Mouse (Mus musculus): ENCODE data around the gene Nudt3. TPM values are rescaled to one million over a fixed set of nuclear protein-coding genes. Genes with fewer than 3 reads are reported as not detected.

The Nudt3 gene
- polyA plus RNA-seq, 1 experiment from 2014 or later = 196 TPM

DNA sequence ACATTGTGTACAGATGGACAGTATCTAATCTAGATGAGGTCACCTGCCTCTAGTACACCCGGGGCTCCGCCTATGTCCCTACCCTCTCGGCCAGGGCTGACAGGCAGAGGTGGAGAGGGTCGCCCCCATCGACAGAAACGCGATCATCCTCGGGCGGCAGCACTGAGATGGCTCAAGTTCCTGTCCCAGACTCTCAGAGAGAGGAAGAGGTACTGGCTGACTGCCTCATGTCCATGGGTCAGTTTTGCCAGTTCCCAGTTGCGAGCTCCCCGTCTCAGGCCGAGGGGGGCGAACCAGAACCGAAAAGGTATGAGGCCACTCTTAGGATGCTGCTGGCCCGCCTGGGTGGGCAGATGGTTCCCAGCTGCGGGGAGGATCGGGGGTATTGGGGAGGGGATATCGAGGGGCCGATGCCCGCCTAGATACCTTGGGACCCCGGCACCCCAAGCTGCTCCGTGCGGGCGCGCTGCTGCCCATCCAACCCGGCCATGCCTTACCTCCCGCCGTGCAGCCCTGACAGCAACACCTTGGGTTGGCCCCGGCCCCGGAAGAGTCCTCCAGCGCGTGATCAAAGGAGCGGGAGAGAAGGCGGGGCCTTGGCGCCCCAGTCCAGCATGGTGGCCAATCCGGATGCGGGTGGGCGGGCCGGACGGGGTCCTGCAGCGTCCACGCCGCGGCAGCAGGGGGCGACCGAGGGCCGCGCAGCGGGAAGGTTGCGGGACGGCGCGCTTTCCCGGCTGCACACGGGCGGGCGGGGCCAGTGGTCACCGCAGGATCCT lies 57.9 kb downstream of the Nudt3 start, which contains the start of gene AI413582:
TSS of gene AI413582 (minus strand) at position 594 of the 779 bp plus-strand sequence.
- in situ Hi-C loops (cut with MboI; ENCODE audit: low pct_unique_long_range_greater_than_20kb) = loop anchor here (5.0 to 10.0 kb wide), 2 partner anchors 67 to 199 kb away; no protein-coding TSS in a partner anchor
- ChIA-PET CTCF (interaction anchor here (0.8 to 1.7 kb wide), 6 partner anchors 13 to 67 kb away, joined by 3 to 10 read pairs (median 3); no protein-coding TSS in a partner anchor), POLR2A (interaction anchor here (0.6 to 1.7 kb wide), 3 partner anchors 39 to 61 kb away, joined by 3 to 5 read pairs (median 3); no protein-coding TSS in a partner anchor)
- ATAC-seq (peak; percentile 82), DNase-seq (ENCODE audit: low read depth, low spot score) (no peak)
- no peaks in the 10 kb centered on the region for H3K27me3 ChIP-seq
- TF ChIP-seq CTCF (IDR thresholded peaks at IDR 0.05) = no peak

DNA sequence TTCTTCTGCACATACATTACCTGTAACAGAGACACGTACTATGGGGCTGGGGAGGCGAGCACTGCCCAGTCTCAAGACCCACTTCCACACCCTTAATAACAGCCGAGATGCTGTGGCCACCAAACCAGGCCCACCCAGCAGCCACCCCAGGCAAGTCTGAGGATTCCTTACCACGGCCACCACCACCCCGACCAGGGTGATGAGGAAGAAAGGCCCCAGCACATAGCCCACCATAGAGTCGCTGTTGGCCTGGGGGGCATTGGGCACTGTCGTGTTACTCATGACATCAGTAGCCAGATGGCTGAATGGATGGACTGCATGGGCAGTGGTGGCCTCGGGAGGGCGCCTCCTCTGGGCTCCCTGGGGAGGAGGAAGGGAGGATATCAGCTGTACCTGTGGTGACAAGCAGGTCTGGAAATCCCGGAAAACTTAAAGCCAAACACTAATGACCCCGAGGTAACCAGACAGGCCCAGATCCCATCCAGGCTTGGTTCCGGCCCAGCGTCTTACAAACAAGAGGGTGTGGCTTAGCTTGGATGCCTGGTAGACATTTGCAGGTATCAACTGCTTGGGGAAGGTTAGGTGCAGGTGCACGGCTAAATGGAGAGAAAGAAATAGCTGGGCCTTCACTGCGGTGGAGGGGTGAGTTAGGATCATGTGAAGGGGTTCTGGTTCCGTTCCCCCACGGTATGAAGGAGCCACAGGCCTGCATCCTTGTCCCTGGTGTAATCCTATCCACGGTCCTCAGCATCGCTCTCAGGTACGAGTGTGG lies 58.7 kb downstream of the Nudt3 start:
- no peak for TF ChIP-seq CTCF (IDR thresholded peaks at IDR 0.05)
- in situ Hi-C loops (cut with MboI; ENCODE audit: low pct_unique_long_range_greater_than_20kb) = loop anchor here (5.0 to 10.0 kb wide), 2 partner anchors 68 to 200 kb away; no protein-coding TSS in a partner anchor
- no peak for DNase-seq (ENCODE audit: low read depth, low spot score)
- ChIA-PET CTCF (interaction anchor here (1.2 to 1.7 kb wide), 4 partner anchors 13 to 68 kb away, joined by 3 to 10 read pairs (median 3); no protein-coding TSS in a partner anchor), POLR2A (interaction anchor here (0.6 to 1.7 kb wide), 3 partner anchors 39 to 62 kb away, joined by 3 to 5 read pairs (median 3); no protein-coding TSS in a partner anchor)
- ATAC-seq = no peak
- H3K27me3 ChIP-seq = no peaks in the 10 kb centered on the region

DNA sequence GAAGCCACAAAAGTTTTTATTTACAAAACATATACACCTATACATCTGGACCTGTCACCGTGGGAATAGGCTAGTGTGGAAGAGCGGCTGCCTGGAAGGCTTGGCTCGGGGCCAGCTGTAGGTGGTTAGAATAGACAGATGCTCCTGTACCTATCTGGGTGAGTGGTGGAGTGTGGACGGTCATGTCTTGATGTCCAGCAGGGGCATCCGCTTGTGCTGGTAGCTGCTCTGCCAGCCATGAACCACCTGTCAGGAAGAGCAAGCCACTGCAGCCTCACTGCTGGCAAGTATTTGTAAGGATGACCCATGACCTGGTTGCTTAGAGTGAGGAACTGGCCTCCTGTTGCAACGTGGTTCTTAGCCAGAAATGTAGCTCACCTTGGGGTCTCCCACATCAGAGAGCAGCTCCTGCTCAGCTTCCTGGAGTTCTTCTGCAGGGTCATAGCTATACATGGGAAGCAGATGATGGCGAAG lies 59.5 kb downstream of the Nudt3 start:
- no peaks in the 10 kb centered on the region for H3K27me3 ChIP-seq
- DNase-seq (ENCODE audit: low read depth, low spot score) = no peak
- in situ Hi-C loops (cut with MboI; ENCODE audit: low pct_unique_long_range_greater_than_20kb) = loop anchor here (10.0 kb wide), 1 partner anchor 201 kb away; no protein-coding TSS in a partner anchor
- ATAC-seq = no peak
- POLR2A ChIA-PET = interaction anchor here (0.7 kb wide), 1 partner anchor 13 kb away, joined by 3 read pairs; no protein-coding TSS in a partner anchor
- TF ChIP-seq CTCF (IDR thresholded peaks at IDR 0.05) = no peak
- CTCF ChIA-PET = no interaction called here

DNA sequence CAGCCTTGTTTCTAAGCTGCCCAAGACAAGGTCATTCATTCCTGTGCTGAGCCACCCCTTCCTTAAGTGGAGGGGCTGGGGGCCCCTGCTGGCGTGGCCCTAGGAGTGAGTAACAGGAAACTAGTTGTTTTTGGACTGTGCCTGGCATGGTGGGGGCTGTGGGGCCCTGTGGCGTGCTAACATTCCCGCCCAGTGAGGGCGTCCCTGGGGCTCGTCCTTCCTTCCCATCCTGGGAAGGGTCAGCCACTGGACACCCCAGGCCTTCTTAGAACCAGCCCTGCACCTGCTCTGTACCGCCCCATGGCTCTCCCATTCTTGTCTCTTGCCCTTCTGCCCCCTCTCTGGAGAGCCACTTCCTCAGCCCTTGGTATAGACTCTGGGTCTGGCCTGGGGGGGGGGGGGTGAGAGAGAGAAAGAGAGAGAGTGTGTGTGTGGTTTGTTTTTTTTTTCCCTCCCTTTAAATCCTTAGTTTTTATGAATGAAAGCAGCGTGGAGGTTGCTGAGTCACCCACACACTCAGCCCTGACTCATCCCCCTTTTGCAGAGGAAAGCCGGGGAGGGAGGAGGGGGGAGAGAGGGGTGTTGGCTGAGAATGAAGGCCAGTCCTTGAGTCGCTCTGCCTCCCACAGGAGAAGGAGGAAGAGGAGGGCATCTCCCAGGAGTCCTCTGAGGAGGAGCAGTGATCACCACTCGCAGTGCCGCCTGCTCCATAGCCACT lies 61.3 kb downstream of the Nudt3 start:
- no peaks in the 10 kb centered on the region for H3K27me3 ChIP-seq
- in situ Hi-C loops (cut with MboI; ENCODE audit: low pct_unique_long_range_greater_than_20kb) = loop anchor here (10.0 kb wide), 1 partner anchor 203 kb away; no protein-coding TSS in a partner anchor
- ATAC-seq = no peak
- peak; percentile 71 for DNase-seq (ENCODE audit: low read depth, low spot score)
- ChIA-PET POLR2A (interaction anchor here (1.2 kb wide), 1 partner anchor 62 kb away, joined by 3 read pairs; the partner anchor contains the start of gene Nudt3), CTCF (no interaction called here)
- TF ChIP-seq CTCF (IDR thresholded peaks at IDR 0.05) = no peak

GRCm38 (mm10) chr17:27560926-27561480 lies 62.3 kb downstream of the Nudt3 start:
- in situ Hi-C loops (cut with MboI; ENCODE audit: low pct_unique_long_range_greater_than_20kb) = loop anchor here (10.0 kb wide), 1 partner anchor 204 kb away; no protein-coding TSS in a partner anchor
- ChIA-PET POLR2A (interaction anchor here (0.6 to 1.2 kb wide), 2 partner anchors 63 to 200 kb away, joined by 3 read pairs; partner anchors contain the start of gene Nudt3), CTCF (no interaction called here)
- DNase-seq (ENCODE audit: low read depth, low spot score) (no peak), ATAC-seq (no peak)
- no peaks in the 10 kb centered on the region for H3K27me3 ChIP-seq
- no peak for TF ChIP-seq CTCF (IDR thresholded peaks at IDR 0.05)

- POLR2A ChIA-PET = interaction anchor here (0.6 kb wide), 1 partner anchor 59 kb away, joined by 3 read pairs; no protein-coding TSS in a partner anchor
- no peaks in the 10 kb centered on the region for H3K27me3 ChIP-seq
- no peak for DNase-seq (ENCODE audit: low read depth, low spot score)
- CTCF ChIA-PET = no interaction called here
- in situ Hi-C loops (cut with MboI; ENCODE audit: low pct_unique_long_range_greater_than_20kb) = no loop called here
- no peak for TF ChIP-seq CTCF (IDR thresholded peaks at IDR 0.05)
- no peak for ATAC-seq
Measured at GRCm38 (mm10) chr17:27559596-27559995, 63.7 kb downstream of the Nudt3 start.

DNA sequence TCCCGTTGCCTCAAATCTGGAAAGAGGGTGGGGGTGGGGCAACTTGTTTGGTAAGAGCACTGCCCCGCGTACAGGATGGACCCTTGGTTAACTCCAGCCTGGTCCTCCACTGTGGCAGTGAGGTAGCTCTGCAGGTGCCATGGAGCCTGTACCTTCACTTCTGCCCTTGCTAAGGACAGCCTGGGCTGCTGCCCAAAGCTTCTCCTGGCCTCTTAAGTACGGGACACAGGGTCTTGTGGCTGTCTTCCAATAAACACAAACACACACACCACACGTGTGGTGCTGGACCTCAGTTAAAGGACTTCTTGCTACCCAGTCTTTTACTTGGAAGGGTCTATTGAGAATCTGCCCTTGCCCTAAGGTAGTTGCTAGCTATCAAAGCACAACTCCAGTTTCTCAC lies 64.5 kb downstream of the Nudt3 start:
- H3K27me3 ChIP-seq = no peaks in the 10 kb centered on the region
- CTCF ChIA-PET = no interaction called here
- in situ Hi-C loops (cut with MboI; ENCODE audit: low pct_unique_long_range_greater_than_20kb) = no loop called here
- TF ChIP-seq CTCF (IDR thresholded peaks at IDR 0.05) = no peak
- POLR2A ChIA-PET = no interaction called here
- DNase-seq (ENCODE audit: low read depth, low spot score) (no peak), ATAC-seq (no peak)

DNA sequence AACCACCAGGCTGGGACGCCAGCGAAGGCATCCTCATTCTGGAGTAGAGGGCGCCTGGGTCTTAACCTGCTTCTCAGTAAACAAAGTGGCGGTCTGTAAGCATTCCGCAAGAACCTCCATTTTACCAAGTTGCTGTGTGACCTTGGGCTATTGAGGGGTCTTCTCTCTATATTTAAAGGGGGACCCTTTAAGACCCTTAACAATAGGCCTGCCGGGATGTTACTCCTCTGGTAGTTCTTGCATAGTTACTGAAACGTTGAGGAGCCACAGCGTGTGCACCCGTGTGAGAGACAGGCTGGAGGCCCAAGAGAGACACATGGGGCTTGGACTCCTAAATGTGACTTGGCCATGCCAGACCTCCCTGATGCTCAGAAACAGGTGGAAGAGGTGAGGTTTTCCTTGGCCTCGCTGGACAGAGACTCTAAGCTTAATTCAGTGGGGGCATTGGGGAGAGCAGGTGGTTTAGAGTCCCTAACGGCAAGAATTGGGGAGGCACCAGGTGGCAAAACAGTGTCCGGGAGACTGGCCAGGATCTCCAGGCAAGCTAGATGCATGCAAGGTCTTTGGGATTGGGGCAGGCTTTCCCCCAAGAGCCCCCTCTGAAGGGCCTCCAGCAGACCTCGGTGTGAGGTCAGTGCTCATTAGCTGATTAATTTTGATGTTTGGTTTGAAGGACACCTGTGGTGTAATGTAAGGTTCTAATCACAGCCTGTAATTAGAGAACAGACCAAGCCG lies 65.2 kb downstream of the Nudt3 start:
- POLR2A ChIA-PET = no interaction called here
- H3K27me3 ChIP-seq = no peaks in the 10 kb centered on the region
- DNase-seq (ENCODE audit: low read depth, low spot score) = no peak
- in situ Hi-C loops (cut with MboI; ENCODE audit: low pct_unique_long_range_greater_than_20kb) = no loop called here
- CTCF ChIA-PET = no interaction called here
- no peak for TF ChIP-seq CTCF (IDR thresholded peaks at IDR 0.05)
- ATAC-seq = no peak
